27 mouse cellular contexts compared by ENCODE assay signal in the genomic region with DNA sequence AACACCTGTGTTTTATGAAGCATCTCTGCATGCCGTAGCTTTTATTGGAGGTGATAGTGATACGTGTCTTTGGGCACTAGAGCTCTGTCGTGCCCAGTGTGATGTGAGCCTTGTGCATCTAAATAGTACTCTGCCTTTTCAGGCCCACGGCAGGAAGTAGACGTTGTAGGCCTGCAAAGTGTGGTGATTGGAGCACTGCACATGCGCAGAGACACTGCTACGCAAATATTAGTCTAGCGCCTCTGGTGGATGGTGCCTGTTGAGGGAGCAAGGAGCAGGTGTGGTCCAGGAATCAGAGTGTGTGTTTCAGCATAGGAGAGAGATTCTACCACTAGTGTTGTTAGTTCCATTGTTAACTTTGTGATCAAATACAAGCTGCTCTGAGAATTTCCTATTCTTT. TPM values are rescaled to one million over a fixed set of nuclear protein-coding genes. Genes with fewer than 3 reads are reported as not detected.
"Had no signal": no experiment of that assay in that cellular context is flagged by ENCODE, and none has a peak within 500 bp of the region (broad histone marks: within the 10 kb centered on the region; RNA-seq: fewer than 3 reads in every experiment).

No protein-coding gene starts in this region.

- H3K27ac ChIP-seq: intestine, embryonic 15.5 days; kidney, embryonic 15.5 days; liver, embryonic 13.5 days had no signal

- H3K4me2 ChIP-seq: intestine, embryonic 15.5 days; kidney, embryonic 15.5 days; liver, embryonic 13.5 days; lung, embryonic 14.5 days; midbrain, embryonic 11.5 days had no signal

- H3K9me3 ChIP-seq: intestine, embryonic 15.5 days; kidney, embryonic 15.5 days; liver, embryonic 13.5 days had no signal

- H3K4me3 ChIP-seq: intestine, embryonic 15.5 days; kidney, embryonic 15.5 days; liver, embryonic 13.5 days had no signal

- H3K9ac ChIP-seq: intestine, embryonic 15.5 days; kidney, embryonic 15.5 days; liver, embryonic 13.5 days; lung, embryonic 14.5 days had no signal

- ATAC-seq: intestine, embryonic 15.5 days had no signal

- DNase-seq: kidney, adult 2 months; kidney, postnatal 14 days; kidney, postnatal 4 days; liver, embryonic 13.5 days; lung, embryonic 14.5 days; lung, postnatal 10 days; lung, postnatal 4 days; midbrain, embryonic 14.5 days; thymus, adult 2 months; thymus, postnatal 14 days; thymus, postnatal 4 days had no signal

- H3K36me3 ChIP-seq: intestine, embryonic 15.5 days; kidney, embryonic 15.5 days; liver, embryonic 13.5 days had no signal

- H3K4me1 ChIP-seq: intestine, embryonic 15.5 days; kidney, embryonic 15.5 days; liver, embryonic 13.5 days had no signal

- H3K27me3 ChIP-seq: intestine, embryonic 15.5 days; liver, embryonic 13.5 days had no signal

RNA-seq across cellular contexts. Expression of a gene that starts 1.1 kb away (rescaled TPM):
- total RNA-seq: layer of hippocampus, postnatal 25 days; left cerebral cortex, adult 18-20 months; left cerebral cortex, postnatal 25 days; megakaryocyte progenitor cell, adult 5-6 weeks; megakaryocyte-erythroid progenitor cell, adult 5-6 weeks; midbrain, postnatal 0 days had no signal
- polyA plus RNA-seq: intestine, embryonic 15.5 days; kidney, adult 2 months; kidney, embryonic 15.5 days; limb, embryonic 11.5 days; lung, embryonic 14.5 days; midbrain, embryonic 11.5 days; midbrain, embryonic 14.5 days; neural tube, embryonic 11.5 days; neural tube, embryonic 14.5 days; stomach, embryonic 14.5 days had no signal

RNA-seq across cellular contexts. Expression of a gene that starts 27.1 kb away (rescaled TPM):
- total RNA-seq: layer of hippocampus, postnatal 25 days; left cerebral cortex, postnatal 25 days; megakaryocyte progenitor cell, adult 5-6 weeks; megakaryocyte-erythroid progenitor cell, adult 5-6 weeks had no signal
- polyA plus RNA-seq: liver, embryonic 13.5 days had no signal

RNA-seq across cellular contexts. Expression of a gene that starts 50.4 kb away (rescaled TPM):
- total RNA-seq: layer of hippocampus, adult 18-20 months; layer of hippocampus, postnatal 25 days; megakaryocyte progenitor cell, adult 5-6 weeks; megakaryocyte-erythroid progenitor cell, adult 5-6 weeks; midbrain, postnatal 0 days had no signal
- polyA plus RNA-seq: limb, embryonic 11.5 days; limb, embryonic 14.5 days; liver, embryonic 13.5 days; liver, embryonic 16.5 days; lung, embryonic 14.5 days; midbrain, embryonic 11.5 days; midbrain, embryonic 14.5 days; midbrain, postnatal 0 days; neural tube, embryonic 11.5 days; neural tube, embryonic 14.5 days had no signal
